Mouse (Mus musculus) intestine, embryonic 14.5 days (tissue): ENCODE data around the gene Ndufs3. TPM values are rescaled to one million over a fixed set of nuclear protein-coding genes. Genes with fewer than 3 reads are reported as not detected.

Experiments used
- ATAC-seq: fragments of 200-750 bp; cut with Nextera tagmentation; replicated peaks from 2 replicates; pipeline ENCODE4 v1.8.0; 2017; ENCODE audit warnings: low read depth, moderate number of reproducible peaks, moderate TSS enrichment, moderate library complexity; ENCODE audit not compliant: low FRiP score, low TSS enrichment
- DNase-seq: peaks from one replicate; pipeline ENCODE4 v3.0.0-alpha.2; 2018; ENCODE audit warnings: low spot score
- H3K27ac ChIP-seq: fragments of 300-500 bp; sonication (generic); 2 replicates; pipeline ENCODE4 v1.5.1; 2014; ENCODE audit warnings: low read depth, mild to moderate bottlenecking, control low read depth
- H3K27me3 ChIP-seq: fragments of 300-500 bp; sonication (generic); replicated peaks from 2 replicates; pipeline ENCODE4 v1.6.1; 2014; ENCODE audit warnings: low read length, control low read depth; ENCODE audit not compliant: control insufficient read depth, insufficient read depth
- H3K36me3 ChIP-seq: fragments of 300-500 bp; sonication (generic); 2 replicates; pipeline ENCODE4 v1.6.1; 2014; ENCODE audit warnings: low read length, control low read depth; ENCODE audit not compliant: control insufficient read depth, insufficient read depth
- H3K4me1 ChIP-seq: fragments of 300-500 bp; sonication (generic); replicated peaks from 2 replicates; pipeline ENCODE4 v1.6.1; 2014; ENCODE audit warnings: low read length, control low read depth, mixed read lengths; ENCODE audit not compliant: control insufficient read depth, insufficient read depth
- H3K4me2 ChIP-seq: fragments of 300-500 bp; sonication (generic); 2 replicates; pipeline ENCODE4 v1.6.1; 2014; ENCODE audit warnings: low read length
- H3K4me3 ChIP-seq: fragments of 300-500 bp; sonication (generic); 2 replicates; pipeline ENCODE4 v1.5.1; 2014; ENCODE audit warnings: low read depth, low read length, control low read depth, mixed read lengths
- H3K9ac ChIP-seq: fragments of 300-500 bp; sonication (generic); 2 replicates; pipeline ENCODE4 v1.6.1; 2014; ENCODE audit warnings: mild to moderate bottlenecking, low read length
- H3K9me3 ChIP-seq: fragments of 300-500 bp; sonication (generic); 2 replicates; pipeline ENCODE4 v1.6.1; 2016; ENCODE audit warnings: low read length, control low read depth; ENCODE audit not compliant: control insufficient read depth
- WGBS: fragments of 180-500 bp; shearing (Covaris S2); extraction: QIAGEN DNeasy Blood & Tissue Kit; methylation state at CpG from one replicate; pipeline ENCODE4 v1.1.7; 2014; 5-methylcytosine and 5-hydroxymethylcytosine counted together
- polyA plus RNA-seq: library from polyadenylated mRNA; unstranded; fragments of >200 nt; fragmentation: Nextera tagmentation; extraction: Ambion mirVana; gene quantifications from 2 replicates; pipeline ENCODE4 v1.2.1, GENCODE M21; 2014

Gene Ndufs3
- polyA plus RNA-seq, 1 experiment from 2014 or later: 244 TPM

DNA sequence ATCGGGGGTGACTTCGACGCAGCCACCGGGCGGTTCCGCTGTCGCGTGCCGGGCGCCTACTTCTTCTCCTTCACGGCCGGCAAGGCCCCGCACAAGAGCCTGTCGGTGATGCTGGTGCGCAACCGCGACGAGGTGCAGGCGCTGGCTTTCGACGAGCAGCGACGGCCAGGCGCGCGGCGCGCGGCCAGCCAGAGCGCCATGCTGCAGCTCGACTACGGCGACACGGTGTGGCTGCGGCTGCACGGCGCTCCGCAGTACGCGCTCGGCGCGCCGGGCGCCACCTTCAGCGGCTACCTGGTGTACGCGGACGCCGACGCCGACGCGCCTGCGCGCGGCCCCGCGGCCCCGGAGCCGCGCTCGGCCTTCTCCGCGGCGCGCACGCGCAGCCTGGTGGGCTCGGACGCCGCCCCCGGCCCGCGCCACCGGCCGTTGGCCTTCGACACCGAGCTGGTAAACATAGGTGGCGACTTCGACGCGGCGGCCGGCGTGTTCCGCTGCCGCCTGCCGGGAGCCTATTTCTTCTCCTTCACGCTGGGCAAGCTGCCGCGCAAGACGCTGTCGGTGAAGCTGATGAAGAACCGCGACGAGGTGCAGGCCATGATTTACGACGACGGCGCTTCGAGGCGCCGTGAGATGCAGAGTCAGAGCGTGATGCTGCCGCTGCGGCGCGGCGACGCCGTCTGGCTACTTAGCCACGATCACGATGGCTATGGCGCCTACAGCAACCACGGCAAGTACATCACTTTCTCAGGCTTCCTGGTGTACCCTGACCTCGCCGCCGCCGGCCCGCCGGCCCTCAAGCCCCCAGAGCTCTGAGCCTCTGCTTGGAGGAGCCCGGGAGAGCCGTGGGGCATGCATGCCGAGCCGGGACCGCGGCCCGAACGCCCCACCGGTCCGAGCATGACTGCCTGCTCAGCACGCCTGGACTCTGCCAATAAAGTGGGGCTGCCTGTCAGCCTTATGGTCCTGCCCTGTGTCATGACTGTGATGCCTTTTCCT is 14.8 kb downstream of the Ndufs3 start:
- H3K27ac ChIP-seq: no peak overlapping the region
- peak; percentile 75 for ATAC-seq
- peaks cover 38% of the 10 kb centered on the region for H3K27me3 ChIP-seq
- peak overlapping the region; percentile 79 for H3K4me2 ChIP-seq
- 5% methylated on average over 127 of the region's 133 CpGs for WGBS
- 0 out of 2 replicates have a peak, but pooled peaks cover 3% of the 10 kb centered on the region for H3K4me1 ChIP-seq
- H3K4me3 ChIP-seq: peak overlapping the region; percentile 55
- DNase-seq: peak; percentile 86
- H3K9ac ChIP-seq: peak overlapping the region; percentile 52
- no peaks in the 10 kb centered on the region for H3K9me3 ChIP-seq
- peaks cover 16% of the 10 kb centered on the region for H3K36me3 ChIP-seq

DNA sequence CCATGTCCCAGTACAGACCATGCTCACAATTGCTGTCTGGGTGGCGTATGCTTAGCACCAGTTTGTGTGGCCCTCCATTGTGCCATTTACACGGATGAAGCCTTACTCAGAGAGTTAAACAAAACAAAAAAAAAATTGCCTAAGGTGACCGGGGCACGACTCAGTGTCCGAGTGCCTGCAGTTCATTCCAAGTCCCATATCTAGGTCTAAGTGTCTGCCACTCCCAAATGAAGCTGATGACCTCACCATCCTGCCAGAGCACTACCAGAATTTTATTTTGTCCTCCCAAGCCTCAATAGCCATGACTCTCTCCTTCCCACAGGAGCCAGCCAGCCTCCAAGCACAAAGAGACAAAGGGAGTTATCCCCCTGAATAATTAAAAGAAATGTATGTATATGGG is 17.0 kb downstream of the Ndufs3 start:
- 0 out of 2 replicates have a peak, but pooled peaks cover 3% of the 10 kb centered on the region for H3K4me1 ChIP-seq
- H3K4me3 ChIP-seq: no peak overlapping the region
- no peak overlapping the region for H3K27ac ChIP-seq
- H3K4me2 ChIP-seq: no peak overlapping the region
- WGBS: 74% methylated on average over 5 of the region's 5 CpGs
- ATAC-seq (no peak), DNase-seq (no peak)
- peaks cover 38% of the 10 kb centered on the region for H3K27me3 ChIP-seq
- no peaks in the 10 kb centered on the region for H3K36me3 ChIP-seq
- H3K9ac ChIP-seq: no peak overlapping the region
- H3K9me3 ChIP-seq: no peaks in the 10 kb centered on the region

DNA sequence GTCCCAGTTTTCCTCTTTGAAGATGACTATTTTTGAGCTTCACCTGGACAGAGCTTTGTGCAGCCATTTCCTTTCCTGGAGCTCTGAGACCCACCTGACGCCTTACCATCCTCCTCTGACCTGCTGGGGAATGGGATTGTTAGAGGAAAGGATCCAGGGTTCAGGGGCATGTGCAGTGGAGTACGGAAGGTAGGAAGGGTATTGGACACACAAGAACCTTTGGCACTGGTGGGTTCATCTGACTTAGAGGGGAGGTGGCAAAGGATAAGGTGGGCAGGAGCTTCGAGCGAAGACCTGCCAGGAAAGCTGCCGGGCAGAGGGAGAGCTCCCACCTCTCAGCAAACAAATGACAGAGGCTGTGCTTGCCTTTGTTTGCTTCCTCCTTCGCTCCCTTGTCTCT is 18.2 kb downstream of the Ndufs3 start:
- no peak for ATAC-seq
- Histone ChIP-seq H3K27me3 (peaks cover 38% of the 10 kb centered on the region), H3K27ac (no peak overlapping the region), H3K9ac (no peak overlapping the region), H3K9me3 (no peaks in the 10 kb centered on the region), H3K4me1 (0 out of 2 replicates have a peak, but pooled peaks cover 3% of the 10 kb centered on the region), H3K4me3 (peak overlapping the region; percentile 51; the same call in 1 of the 2 replicates), H3K4me2 (peak overlapping the region; percentile 77), H3K36me3 (no peaks in the 10 kb centered on the region)
- 38% methylated on average over 6 of the region's 6 CpGs for WGBS
- no peak for DNase-seq

DNA sequence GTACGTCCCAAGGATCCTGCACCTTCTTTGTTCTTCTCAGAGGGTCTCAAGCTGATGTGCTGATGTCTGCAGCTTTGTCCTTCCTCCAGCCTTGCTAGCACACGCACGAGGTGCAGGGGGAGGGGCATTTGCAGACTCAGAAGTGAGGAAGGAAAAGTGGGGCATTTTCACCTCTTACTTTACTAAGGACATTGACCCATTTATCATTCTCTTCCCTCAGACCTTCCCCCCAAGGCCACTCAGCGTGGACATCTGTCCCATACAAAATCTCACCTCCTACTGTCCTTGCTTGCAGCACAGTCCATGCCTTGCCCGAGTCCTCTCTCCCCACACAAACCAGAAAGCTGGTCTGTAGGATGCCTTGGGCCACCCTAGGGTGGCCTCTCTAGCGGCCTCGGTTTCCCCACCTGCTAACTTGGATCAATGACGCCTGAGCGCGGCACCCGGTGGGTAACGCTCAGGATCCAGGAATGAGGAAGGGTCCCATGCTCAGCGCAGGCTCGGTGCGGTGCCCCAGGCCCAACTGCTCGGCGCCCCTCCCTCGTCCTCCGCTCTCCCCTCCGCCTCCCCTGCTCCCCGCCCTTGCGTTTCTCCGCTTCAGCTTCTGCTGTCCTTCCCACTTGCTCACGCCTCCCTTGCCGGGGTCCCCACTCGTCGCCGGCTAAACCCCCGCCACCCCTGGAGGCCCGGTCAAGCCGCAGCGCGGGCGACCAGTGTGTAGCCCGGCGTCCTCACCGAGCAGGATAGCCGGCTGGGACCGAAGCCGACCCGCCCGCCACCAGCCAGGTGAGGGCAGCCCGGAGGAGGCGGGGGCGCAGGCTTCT is 19.2 kb downstream of the Ndufs3 start, which contains the start of gene C1qtnf4:
Gene C1qtnf4, plus strand, starts transcription at position 643 of the 824 bp plus-strand sequence.
- Histone ChIP-seq H3K9ac (peak within 1 kb of the TSS; percentile 60), H3K36me3 (no peaks in the 10 kb centered on the region), H3K9me3 (no peaks in the 10 kb centered on the region), H3K4me2 (peak within 1 kb of the TSS; percentile 77), H3K27me3 (peaks cover 38% of the 10 kb centered on the region), H3K4me1 (0 out of 2 replicates have a peak, but pooled peaks cover 3% of the 10 kb centered on the region), H3K27ac (no peak within 1 kb of the TSS), H3K4me3 (peak within 1 kb of the TSS; percentile 51)
- ATAC-seq: peak; percentile 36; the same call in 1 of the 2 replicates
- WGBS: 1% methylated on average over 44 of the region's 45 CpGs
- peak; percentile 71 for DNase-seq

DNA sequence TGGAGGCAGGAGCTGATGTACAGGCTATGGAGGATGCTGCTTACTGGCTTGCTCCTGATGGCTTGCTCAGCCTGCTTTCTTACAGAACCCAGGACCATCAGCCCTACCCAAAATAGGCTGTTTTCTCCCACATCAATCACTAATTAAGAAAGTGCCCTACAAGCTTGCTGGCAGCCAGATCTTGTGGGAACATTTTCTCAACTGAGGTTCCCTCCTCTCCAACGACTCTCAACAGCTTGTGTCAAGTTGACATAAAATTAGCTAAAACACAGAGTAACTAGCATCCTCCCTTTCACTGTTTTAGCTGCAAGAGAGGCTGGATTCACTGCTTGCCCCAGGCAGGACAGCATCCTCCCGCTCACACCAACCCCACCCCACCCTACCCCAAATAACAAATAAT is 22.8 kb downstream of the Ndufs3 start:
- 75% methylated on average over 2 of the region's 2 CpGs for WGBS

DNA sequence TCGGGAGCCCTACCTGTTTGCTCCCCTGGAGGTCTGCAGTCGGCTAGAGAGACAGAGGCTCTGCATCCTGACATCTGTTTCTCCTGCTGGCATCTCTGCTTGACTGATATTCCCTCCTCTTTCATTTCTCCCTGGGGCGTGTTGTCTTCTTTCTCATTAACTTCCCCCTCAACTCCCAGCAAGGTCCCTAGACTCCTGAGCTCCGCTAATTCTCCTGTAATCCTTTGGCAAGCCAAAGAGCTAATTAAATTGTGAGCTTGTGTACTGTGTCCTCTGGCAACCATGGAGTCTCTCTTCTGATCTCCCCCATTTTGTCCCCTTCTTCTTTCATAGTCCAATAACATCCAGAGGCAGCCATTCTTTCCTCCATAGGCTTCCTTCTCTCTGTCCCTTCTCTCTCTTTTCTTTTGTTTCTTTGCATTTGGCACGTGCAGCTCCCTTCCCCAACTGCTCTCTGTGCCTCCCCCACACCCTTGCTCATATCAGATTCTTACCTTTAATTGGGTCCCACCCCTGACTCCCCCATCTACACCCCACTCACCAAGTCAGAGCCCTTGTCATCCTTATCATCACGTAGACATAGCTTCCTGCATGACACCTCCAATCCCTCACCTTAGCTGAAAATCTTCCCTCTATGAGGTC is 24.4 kb downstream of the Ndufs3 start:
- Histone ChIP-seq H3K9me3 (no peaks in the 10 kb centered on the region), H3K4me2 (no peak overlapping the region), H3K4me3 (no peak overlapping the region), H3K4me1 (no peaks in the 10 kb centered on the region), H3K9ac (no peak overlapping the region), H3K27ac (no peak overlapping the region), H3K27me3 (peaks cover 3% of the 10 kb centered on the region; the same call in 1 of the 2 replicates), H3K36me3 (no peaks in the 10 kb centered on the region)
- DNase-seq (no peak), ATAC-seq (no peak)
- WGBS: 40% methylated on average over 6 of the region's 6 CpGs

More for the DNA sequence above, 22.8 kb downstream of the Ndufs3 start:
- H3K4me1 ChIP-seq: no peaks in the 10 kb centered on the region
- no peaks in the 10 kb centered on the region for H3K36me3 ChIP-seq
- no peak overlapping the region for H3K4me3 ChIP-seq
- no peak overlapping the region for H3K9ac ChIP-seq
- ATAC-seq (no peak), DNase-seq (no peak)
- peaks cover 15% of the 10 kb centered on the region for H3K27me3 ChIP-seq
- no peaks in the 10 kb centered on the region for H3K9me3 ChIP-seq
- H3K4me2 ChIP-seq: no peak overlapping the region
- H3K27ac ChIP-seq: no peak overlapping the region

DNA sequence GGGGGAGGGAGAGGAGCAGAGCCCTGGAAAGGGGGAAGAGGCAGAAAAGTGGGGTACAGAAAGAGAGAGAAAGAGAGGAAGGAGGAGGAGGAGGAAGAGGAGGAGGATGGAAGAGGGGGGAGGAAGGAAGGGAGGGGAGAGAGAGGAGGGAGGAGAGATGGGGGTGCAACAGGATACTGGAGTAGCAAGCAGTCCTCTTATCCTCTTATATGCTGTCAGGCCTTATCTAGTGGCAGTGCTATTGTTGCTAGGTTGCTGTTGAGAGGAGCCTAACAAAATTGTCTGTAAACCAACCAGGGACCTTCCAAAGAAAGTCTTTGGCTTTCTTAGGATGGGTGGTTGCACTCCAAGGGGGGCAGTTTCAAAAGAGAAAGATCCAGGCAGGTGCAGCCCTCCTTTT is 25.2 kb downstream of the Ndufs3 start:
- ATAC-seq: no peak
- Histone ChIP-seq H3K27me3 (no peaks in the 10 kb centered on the region), H3K4me3 (no peak overlapping the region), H3K36me3 (no peaks in the 10 kb centered on the region), H3K4me1 (no peaks in the 10 kb centered on the region), H3K9me3 (no peaks in the 10 kb centered on the region), H3K4me2 (no peak overlapping the region), H3K9ac (no peak overlapping the region), H3K27ac (no peak overlapping the region)
- DNase-seq: no peak
